Mouse (Mus musculus): ENCODE data around the gene Fcho1.

DNA sequence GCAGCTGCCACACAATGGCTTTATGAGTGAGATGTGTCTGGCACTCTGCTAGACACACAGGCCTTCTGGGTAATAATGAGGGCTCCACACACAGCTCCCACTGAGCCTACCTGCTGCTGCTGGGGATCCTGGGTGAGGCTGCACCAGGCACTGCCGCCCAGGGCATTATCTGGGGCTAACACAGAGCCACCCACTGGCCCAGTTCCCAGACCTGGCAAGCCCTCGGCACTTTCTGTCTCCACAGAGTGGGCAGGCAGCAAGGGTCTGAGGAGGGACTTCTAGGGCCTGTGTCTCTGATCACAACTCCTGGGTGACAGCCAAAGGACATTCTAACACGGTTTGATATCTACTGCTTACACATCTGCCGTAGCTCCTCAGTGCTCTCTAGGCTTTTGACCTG is 6.3 kb downstream of the Fcho1 start:
- TF ChIP-seq GATA1 (IDR thresholded peaks at IDR 0.05; ENCODE audit: borderline replicate concordance, low read length) (no peak), FLI1 (IDR thresholded peaks at IDR 0.05; ENCODE audit: low read length) (no peak)

All from megakaryocyte, embryonic 14.5 days (primary cell).